Mouse (Mus musculus) CH12.LX (cell line): ENCODE data around the gene Kptn.

ENCODE experiments used
- CHD1 ChIP-seq: IDR thresholded peaks from 2 replicates; pipeline ENCODE4 v1.6.1; 2012; ENCODE audit warnings: low read depth, low read length, improper control_type of control experiment, inconsistent platforms
- CTCF ChIP-seq, 2 experiments: IDR thresholded peaks in 1 of 2; conservative IDR thresholded peaks in 1 of 2; 2 replicates each; pipeline ENCODE4 v1.5.1; 2011 to 2012; ENCODE audit warnings: low read depth in 2 of 2, low read length in 2 of 2, improper control_type of control experiment in 1 of 2, inconsistent platforms in 1 of 2, mild to moderate bottlenecking in 1 of 2, moderate library complexity in 1 of 2
- KAT2A ChIP-seq: IDR thresholded peaks from 2 replicates; pipeline ENCODE4 v1.6.1; 2012; ENCODE audit warnings: low read length, improper control_type of control experiment, inconsistent platforms; ENCODE audit not compliant: insufficient replicate concordance
- MEF2A ChIP-seq: IDR thresholded peaks from 2 replicates; pipeline ENCODE4 v1.6.1; 2014; ENCODE audit warnings: low read depth, mild to moderate bottlenecking, inconsistent platforms, low read length, improper control_type of control experiment, borderline replicate concordance
- SMC3 ChIP-seq: IDR thresholded peaks from 2 replicates; pipeline ENCODE4 v1.6.1; 2011; ENCODE audit warnings: low read depth, low read length, improper control_type of control experiment
- USF1 ChIP-seq: IDR thresholded peaks from 2 replicates; pipeline ENCODE4 v1.6.1; 2014; ENCODE audit warnings: low read depth, mild to moderate bottlenecking, inconsistent platforms, low read length, improper control_type of control experiment
- ZC3H11A ChIP-seq: IDR thresholded peaks from 2 replicates; pipeline ENCODE4 v1.6.1; 2012; ENCODE audit warnings: low read depth, mild to moderate bottlenecking, inconsistent platforms, low read length, improper control_type of control experiment
- ZKSCAN1 ChIP-seq: IDR thresholded peaks from 2 replicates; pipeline ENCODE4 v1.6.1; 2012; ENCODE audit warnings: low read depth, inconsistent platforms, low read length, improper control_type of control experiment, borderline replicate concordance

- no peak for TF ChIP-seq CHD1
- TF ChIP-seq USF1: no peak
- no peak for TF ChIP-seq CTCF (conservative IDR thresholded peaks at IDR 0.05 in 1 of 2, IDR thresholded peaks at IDR 0.05 in 1 of 2; ENCODE audit: low read depth in 2 of 2, low read length in 2 of 2)
- no peak for TF ChIP-seq ZC3H11A
- TF ChIP-seq SMC3: no peak
- no peak for TF ChIP-seq KAT2A
- no peak for TF ChIP-seq MEF2A
- TF ChIP-seq ZKSCAN1: no peak
Observed at GRCm38 (mm10) chr7:16110158-16110557, 9.5 kb upstream of the Kptn start.
